Mouse (Mus musculus): Measurements from ENCODE around the gene Insig2.

Gene Insig2

GRCm38 (mm10) chr1:121326591-121327343 lies 5.6 kb downstream of the Insig2 start:
- DNase-seq (ENCODE audit: low read depth, low spot score): peak; percentile 46

GRCm38 (mm10) chr1:121323501-121323900 lies 8.9 kb downstream of the Insig2 start:
- DNase-seq (ENCODE audit: low read depth, low spot score): no peak

- peak; percentile 47 for DNase-seq (ENCODE audit: low read depth, low spot score)
Measured at GRCm38 (mm10) chr1:121314766-121315428, 17.5 kb downstream of the Insig2 start.

- no peak for DNase-seq (ENCODE audit: low read depth, low spot score)
Measured at GRCm38 (mm10) chr1:121313181-121313580, 19.2 kb downstream of the Insig2 start.

- no peak for DNase-seq (ENCODE audit: low read depth, low spot score)
Measured at GRCm38 (mm10) chr1:121312326-121312725, 20.1 kb downstream of the Insig2 start.

GRCm38 (mm10) chr1:121296717-121297255 lies 35.6 kb downstream of the Insig2 start:
- peak; percentile 24 for DNase-seq (ENCODE audit: low read depth, low spot score)

GRCm38 (mm10) chr1:121293571-121293970 lies 38.8 kb downstream of the Insig2 start:
- no peak for DNase-seq (ENCODE audit: low read depth, low spot score)

- DNase-seq (ENCODE audit: low read depth, low spot score): peak; percentile 43
Measured at GRCm38 (mm10) chr1:121290841-121291240, 41.5 kb downstream of the Insig2 start.

- DNase-seq (ENCODE audit: low read depth, low spot score): peak; percentile 74
Measured at GRCm38 (mm10) chr1:121290340-121290739, 42.0 kb downstream of the Insig2 start.

GRCm38 (mm10) chr1:121284197-121284596 lies 48.2 kb downstream of the Insig2 start:
- DNase-seq (ENCODE audit: low read depth, low spot score): no peak

GRCm38 (mm10) chr1:121280501-121280900 lies 51.9 kb downstream of the Insig2 start:
- DNase-seq (ENCODE audit: low read depth, low spot score): no peak

GRCm38 (mm10) chr1:121278370-121278769 lies 54.0 kb downstream of the Insig2 start:
- no peak for DNase-seq (ENCODE audit: low read depth, low spot score)

GRCm38 (mm10) chr1:121277466-121277865 lies 54.9 kb downstream of the Insig2 start:
- DNase-seq (ENCODE audit: low read depth, low spot score): peak; percentile 25

- no peak for DNase-seq (ENCODE audit: low read depth, low spot score)
Measured at GRCm38 (mm10) chr1:121275961-121276506, 56.4 kb downstream of the Insig2 start.

- no peak for DNase-seq (ENCODE audit: low read depth, low spot score)
Measured at GRCm38 (mm10) chr1:121260171-121260741, 72.1 kb downstream of the Insig2 start.
